Mouse (Mus musculus) heart, adult 2 months (tissue): Measurements from ENCODE around the gene Lmna.

ENCODE experiments used
- CTCF ChIP-seq: fragments of 200-600 bp; IDR thresholded peaks from 2 replicates; pipeline ENCODE4 v1.8.1; 2022; ENCODE audit warnings: antibody characterized with exemption, mild to moderate bottlenecking, moderate library complexity
- EP300 ChIP-seq: fragments of 200-500 bp; IDR thresholded peaks from 2 replicates; pipeline ENCODE4 v1.6.1; 2011; ENCODE audit warnings: low read depth, low read length, control low read depth; ENCODE audit not compliant: insufficient read depth

DNA sequence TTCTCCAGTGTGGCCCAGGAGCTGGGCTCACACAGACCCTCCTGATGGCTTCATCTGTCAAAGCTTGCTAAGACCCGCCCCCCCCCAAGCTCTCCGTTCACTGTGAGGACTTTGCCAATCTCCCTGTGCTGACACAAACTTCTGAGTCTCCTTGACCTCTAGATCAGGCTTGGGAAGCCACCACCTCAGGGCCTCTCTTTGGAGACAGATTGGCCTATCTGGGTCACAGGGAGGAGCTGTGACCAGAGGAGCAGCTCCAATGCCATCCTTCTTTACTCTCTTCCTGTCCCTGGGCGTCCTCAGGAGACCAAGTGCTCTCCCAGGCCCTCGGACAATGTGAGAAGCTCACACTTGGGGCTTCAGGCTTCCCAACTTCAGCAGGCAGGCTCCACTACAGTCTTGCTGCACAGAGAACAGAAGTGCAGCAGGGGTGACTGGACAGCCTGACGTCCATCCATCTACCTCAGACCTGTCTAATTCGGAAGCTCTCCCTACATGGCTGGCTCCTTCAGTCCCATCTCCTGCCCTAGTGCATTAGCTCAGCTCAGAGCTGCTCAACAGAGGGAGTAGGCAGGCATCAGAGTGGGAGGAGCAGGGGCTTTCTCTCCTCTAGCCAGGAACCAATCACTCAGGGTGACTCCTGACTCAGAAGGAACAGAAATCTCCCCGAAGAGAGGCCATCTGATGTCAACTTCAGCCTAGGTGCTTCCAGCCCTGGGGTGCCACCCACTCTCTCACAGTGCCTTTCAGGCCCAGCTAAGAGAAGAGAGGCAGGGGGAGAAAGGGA is 52.8 kb downstream of the Lmna start:
- TF ChIP-seq EP300 (no peak), CTCF (no peak)
